ENCODE assay signal across 14 mouse cellular contexts in the genomic region with DNA sequence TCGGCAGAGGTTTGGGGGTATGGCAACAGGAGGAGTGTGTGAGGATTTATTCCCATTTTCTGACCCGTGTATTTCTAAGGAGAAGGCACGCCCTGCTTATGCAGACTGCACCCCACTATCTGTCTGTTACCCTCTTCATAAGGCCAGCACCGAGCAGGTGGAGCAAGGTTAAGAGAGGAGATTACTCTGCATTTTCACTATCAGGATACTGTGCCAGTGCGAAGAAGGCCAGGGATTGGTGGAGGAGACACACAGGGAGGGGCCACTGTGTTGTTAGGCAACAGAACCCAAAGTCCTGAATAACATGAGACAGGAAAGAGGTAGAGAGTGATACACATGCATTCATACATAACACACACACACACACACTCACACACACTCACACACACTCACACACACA.
DNase-seq lines count a peak whose midpoint lies in the region; ATAC-seq and TF ChIP-seq lines count a peak whose summit lies in the region.
"Had no signal": no experiment of that assay in that cellular context is flagged by ENCODE, and none has a peak within 500 bp of the region (broad histone marks: within the 10 kb centered on the region; RNA-seq: fewer than 3 reads in every experiment).

No protein-coding gene starts in this region.

- no peak overlapping the region for H3K9ac ChIP-seq in lung, postnatal 0 days (replicated peaks; ENCODE audit: low read depth)
- no peak overlapping the region for H3K9ac ChIP-seq in midbrain, embryonic 16.5 days (ENCODE audit: low read depth, low read length)

- no peak for TF ChIP-seq CTCF in lung, postnatal 0 days (IDR thresholded peaks at IDR 0.05)

- no peaks in the 10 kb centered on the region for H3K36me3 ChIP-seq in heart, embryonic 10.5 days
- no peaks in the 10 kb centered on the region for H3K36me3 ChIP-seq in lung, postnatal 0 days (ENCODE audit: insufficient read depth, low read length)
- no peaks in the 10 kb centered on the region for H3K36me3 ChIP-seq in midbrain, embryonic 16.5 days (ENCODE audit: control insufficient read depth, insufficient read depth, low read length)

- peak overlapping the region; percentile 49 for H3K27ac ChIP-seq in heart, embryonic 10.5 days
- no peak overlapping the region for H3K27ac ChIP-seq in lung, postnatal 0 days (ENCODE audit: low read length)
- H3K27ac ChIP-seq in midbrain, embryonic 16.5 days (ENCODE audit: low read length): no peak overlapping the region
- H3K27ac ChIP-seq: macrophage had no signal

- no peak; the same call in 1 of the 2 replicates for ATAC-seq in lung, postnatal 0 days
- peak; percentile 34; the same call in 1 of the 2 replicates for ATAC-seq in midbrain, embryonic 16.5 days
- ATAC-seq in activated CD4-positive, CD25-positive, alpha-beta regulatory T cell, adult 4 months: no peak

- no peak overlapping the region for H3K4me3 ChIP-seq in heart, embryonic 10.5 days
- no peak overlapping the region for H3K4me3 ChIP-seq in lung, postnatal 0 days (ENCODE audit: low read depth, low read length)
- no peak overlapping the region for H3K4me3 ChIP-seq in midbrain, embryonic 16.5 days (ENCODE audit: low read depth, low read length)
- H3K4me3 ChIP-seq: myocyte had no signal

- WGBS in heart, embryonic 10.5 days: 35% methylated on average over 5 of the region's 5 CpGs
- 51% methylated on average over 5 of the region's 5 CpGs for WGBS in lung, postnatal 0 days
- 60% methylated on average over 5 of the region's 5 CpGs for WGBS in midbrain, embryonic 16.5 days

- H3K4me2 ChIP-seq in lung, postnatal 0 days (replicated peaks; ENCODE audit: low read depth, low read length): no peak overlapping the region
- no peak overlapping the region for H3K4me2 ChIP-seq in midbrain, embryonic 16.5 days (ENCODE audit: low read length)

- TF ChIP-seq EP300 in lung, postnatal 0 days (IDR thresholded peaks at IDR 0.05): no peak

- H3K27me3 ChIP-seq in heart, embryonic 10.5 days (ENCODE audit: insufficient read depth, poor library complexity, severe bottlenecking): no peaks in the 10 kb centered on the region
- no peaks in the 10 kb centered on the region for H3K27me3 ChIP-seq in lung, postnatal 0 days (replicated peaks; ENCODE audit: insufficient read depth, low read length)
- no peaks in the 10 kb centered on the region for H3K27me3 ChIP-seq in midbrain, embryonic 16.5 days (ENCODE audit: control insufficient read depth, insufficient read depth, low read depth, low read length)

- H3K9me3 ChIP-seq in heart, embryonic 10.5 days: no peaks in the 10 kb centered on the region
- no peaks in the 10 kb centered on the region for H3K9me3 ChIP-seq in lung, postnatal 0 days (ENCODE audit: low read length)
- H3K9me3 ChIP-seq in midbrain, embryonic 16.5 days (replicated peaks; ENCODE audit: control insufficient read depth, low read length, poor library complexity, severe bottlenecking): no peaks in the 10 kb centered on the region

- no peak for DNase-seq in heart, embryonic 10.5 days (ENCODE audit: low spot score)
- DNase-seq in heart, adult 18-20 months: no peak
- DNase-seq in lung, postnatal 0 days (ENCODE audit: low spot score): peak; percentile 17
- no peak for DNase-seq in lung, postnatal 10 days
- DNase-seq in liver: peak; percentile 69
- DNase-seq in urinary bladder, adult 2 months (ENCODE audit: low spot score): no peak
- DNase-seq: cerebellum, postnatal 25 days; layer of hippocampus, adult 9-11 months; retina, postnatal 1 day; thymus, adult 2 months had no signal

- H3K4me1 ChIP-seq in heart, embryonic 10.5 days: peaks cover 34% of the 10 kb centered on the region
- no peaks in the 10 kb centered on the region for H3K4me1 ChIP-seq in lung, postnatal 0 days (ENCODE audit: insufficient read depth, low read depth, low read length)
- H3K4me1 ChIP-seq in midbrain, embryonic 16.5 days (ENCODE audit: control insufficient read depth, insufficient read depth, low read length): peaks cover 16% of the 10 kb centered on the region

Comparison
In these comparisons a context has a peak if more than half of its experiments do, and no peak if none do; other contexts are left out.
1. DNase-seq: peak in lung, postnatal 0 days (single experiment) and liver (single experiment); none in heart, embryonic 10.5 days (single experiment), heart, adult 18-20 months (0 of 2), lung, postnatal 10 days (single experiment) and urinary bladder, adult 2 months (single experiment).